Mouse (Mus musculus) CH12.LX (cell line): ENCODE measurements around the gene Grin3a. TPM values are rescaled to one million over a fixed set of nuclear protein-coding genes. Genes with fewer than 3 reads are reported as not detected.
"Not testable (repeated sequence)": the region's sequence is repeated elsewhere in the genome, so short reads cannot be mapped to it uniquely, and the experiment has no call there.

Experiments used
- DNase-seq: peaks from one replicate; pipeline ENCODE4 v3.0.0-alpha.2; 2013; ENCODE audit errors: extremely low read depth
- H3K27ac ChIP-seq: 2 replicates; pipeline ENCODE4 v1.5.1; 2012; ENCODE audit warnings: low read depth, mild to moderate bottlenecking, control low read depth, moderate library complexity; ENCODE audit not compliant: insufficient read depth
- H3K27me3 ChIP-seq: replicated peaks from 2 replicates; pipeline ENCODE3; 2012; ENCODE audit warnings: inconsistent platforms
- H3K36me3 ChIP-seq, 2 experiments: replicated peaks in 1 of 2; 2 replicates each; pipeline versions ENCODE3 to v1.6.1; 2012; ENCODE audit warnings: inconsistent platforms in 1 of 2, low read length in 1 of 2, mild to moderate bottlenecking in 1 of 2, mixed read lengths in 1 of 2, moderate library complexity in 1 of 2; ENCODE audit not compliant: control insufficient read depth in 1 of 2, insufficient read depth in 1 of 2
- H3K4me1 ChIP-seq, 2 experiments: 2 replicates each; pipeline ENCODE4 v1.6.1; 2012; ENCODE audit warnings: inconsistent platforms in 1 of 2, moderate library complexity in 1 of 2; ENCODE audit not compliant: insufficient read depth in 2 of 2, control insufficient read depth in 1 of 2
- H3K4me2 ChIP-seq: 2 replicates; pipeline ENCODE4 v1.6.1; 2012; ENCODE audit warnings: low read depth, mild to moderate bottlenecking, control low read depth; ENCODE audit not compliant: poor library complexity, insufficient read depth, severe bottlenecking
- H3K4me3 ChIP-seq, 3 experiments: fragments of 150-350 bp in 1 of 3; sonication (generic) in 1 of 3; replicated peaks in 1 of 3; 2 replicates each; pipeline versions ENCODE3 to v1.5.1; 2011 to 2012; ENCODE audit warnings: low read depth in 2 of 3, low read length in 2 of 3, mild to moderate bottlenecking in 2 of 3, moderate library complexity in 2 of 3, control low read depth in 1 of 3, improper control_type of control experiment in 1 of 3, inconsistent platforms in 1 of 3, mixed read lengths in 1 of 3; ENCODE audit not compliant: poor library complexity in 1 of 3
- H3K79me2 ChIP-seq: replicated peaks from 2 replicates; pipeline ENCODE4 v1.6.1; 2012; ENCODE audit warnings: mild to moderate bottlenecking, moderate library complexity; ENCODE audit not compliant: control insufficient read depth, poor library complexity, insufficient read depth, severe bottlenecking; ENCODE audit errors: extremely low read depth
- H3K9ac ChIP-seq: 2 replicates; pipeline ENCODE4 v1.6.1; 2012; ENCODE audit warnings: low read depth, mild to moderate bottlenecking, control low read depth, moderate library complexity; ENCODE audit not compliant: insufficient read depth
- H3K9me3 ChIP-seq: replicated peaks from 2 replicates; pipeline ENCODE3; 2012; ENCODE audit warnings: low read length, inconsistent platforms, mixed read lengths
- BHLHE40 ChIP-seq: IDR thresholded peaks from 2 replicates; pipeline ENCODE4 v1.6.1; 2011; ENCODE audit warnings: mild to moderate bottlenecking, low read depth, low read length, improper control_type of control experiment
- CHD1 ChIP-seq: IDR thresholded peaks from 2 replicates; pipeline ENCODE4 v1.6.1; 2012; ENCODE audit warnings: low read depth, low read length, improper control_type of control experiment, inconsistent platforms
- CHD2 ChIP-seq: IDR thresholded peaks from 2 replicates; pipeline ENCODE4 v1.6.1; 2011; ENCODE audit warnings: low read length, improper control_type of control experiment
- HCFC1 ChIP-seq: IDR thresholded peaks from 2 replicates; pipeline ENCODE4 v1.6.1; 2012; ENCODE audit warnings: low read depth, mild to moderate bottlenecking, inconsistent platforms, low read length, improper control_type of control experiment
- IRF4 ChIP-seq: IDR thresholded peaks from 2 replicates; pipeline ENCODE4 v1.6.1; 2014; ENCODE audit warnings: low read depth, mild to moderate bottlenecking, inconsistent platforms, low read length, improper control_type of control experiment
- JUN ChIP-seq: IDR thresholded peaks from 2 replicates; pipeline ENCODE4 v1.6.1; 2011; ENCODE audit warnings: low read depth, mild to moderate bottlenecking, low read length, improper control_type of control experiment, moderate library complexity; ENCODE audit not compliant: insufficient read depth
- MEF2A ChIP-seq: IDR thresholded peaks from 2 replicates; pipeline ENCODE4 v1.6.1; 2014; ENCODE audit warnings: low read depth, mild to moderate bottlenecking, inconsistent platforms, low read length, improper control_type of control experiment, borderline replicate concordance
- MXI1 ChIP-seq: IDR thresholded peaks from 2 replicates; pipeline ENCODE4 v1.6.1; 2011; ENCODE audit warnings: mild to moderate bottlenecking, low read depth, low read length, improper control_type of control experiment
- MYC ChIP-seq: IDR thresholded peaks from 2 replicates; pipeline ENCODE4 v1.6.1; 2011; ENCODE audit warnings: low read depth, mild to moderate bottlenecking, improper control_type of control experiment, low read length
- NELFE ChIP-seq: IDR thresholded peaks from 2 replicates; pipeline ENCODE4 v1.6.1; 2011; ENCODE audit warnings: low read depth, low read length, improper control_type of control experiment
- NRF1 ChIP-seq: IDR thresholded peaks from 2 replicates; pipeline ENCODE4 v1.6.1; 2014; ENCODE audit warnings: low read depth, mild to moderate bottlenecking, inconsistent platforms, low read length, improper control_type of control experiment, moderate library complexity
- POLR2AphosphoS2 ChIP-seq: IDR thresholded peaks from 2 replicates; pipeline ENCODE4 v1.6.1; 2011; ENCODE audit warnings: low read depth, low read length, improper control_type of control experiment
- RAD21 ChIP-seq: IDR thresholded peaks from 2 replicates; pipeline ENCODE4 v1.6.1; 2011; ENCODE audit warnings: low read depth, mild to moderate bottlenecking, low read length, improper control_type of control experiment, moderate library complexity
- RCOR1 ChIP-seq: conservative IDR thresholded peaks from 2 replicates; pipeline ENCODE4 v1.6.1; 2012; ENCODE audit warnings: low read depth, mild to moderate bottlenecking, inconsistent platforms, low read length, improper control_type of control experiment
- TCF12 ChIP-seq: IDR thresholded peaks from 2 replicates; pipeline ENCODE4 v1.6.1; 2014; ENCODE audit warnings: low read depth, mild to moderate bottlenecking, inconsistent platforms, low read length, improper control_type of control experiment
- USF1 ChIP-seq: IDR thresholded peaks from 2 replicates; pipeline ENCODE4 v1.6.1; 2014; ENCODE audit warnings: low read depth, mild to moderate bottlenecking, inconsistent platforms, low read length, improper control_type of control experiment
- USF2 ChIP-seq: conservative IDR thresholded peaks from 2 replicates; pipeline ENCODE4 v1.6.1; 2011; ENCODE audit warnings: low read depth, low read length, improper control_type of control experiment
- ZMIZ1 ChIP-seq: IDR thresholded peaks from 2 replicates; pipeline ENCODE4 v1.6.1; 2012; ENCODE audit warnings: low read depth, mild to moderate bottlenecking, inconsistent platforms, low read length, improper control_type of control experiment
- dilution Hi-C: fragments of 300-500 bp; cut with MboI; formaldehyde crosslinking; loops from 2 replicates; pipeline ENCODE4 v1.14.3; 2020; ENCODE audit warnings: low sequenced_read_pairs; ENCODE audit not compliant: extremely low pct_unique_long_range_greater_than_20kb, extremely low pct_ligation_motif_present
- in situ Hi-C: fragments of 300-500 bp; cut with MboI; formaldehyde crosslinking; loops from 3 replicates; pipeline ENCODE4 v1.14.3; 2019; ENCODE audit warnings: low sequenced_read_pairs, low pct_ligation_motif_present, low pct_unique_long_range_greater_than_20kb, mixed read lengths
- polyA plus RNA-seq: library from polyadenylated mRNA; unstranded; fragments of >175 nt; gene quantifications from 2 replicates; pipeline ENCODE4 v1.2.1, GENCODE M21; 2012; ENCODE audit warnings: low read depth; ENCODE audit not compliant: insufficient read length
- total RNA-seq, 2 experiments: library from RNA; depleted of rRNA; stranded (reverse); fragments of 300-350 nt in 1 of 2; fragments of >200 nt in 1 of 2; gene quantifications; 2 replicates each; pipeline ENCODE4 v1.2.3; 2012 to 2014

Gene Grin3a
- total and polyA plus RNA-seq, 3 experiments, result 0.06 TPM; not detected in 2

DNA sequence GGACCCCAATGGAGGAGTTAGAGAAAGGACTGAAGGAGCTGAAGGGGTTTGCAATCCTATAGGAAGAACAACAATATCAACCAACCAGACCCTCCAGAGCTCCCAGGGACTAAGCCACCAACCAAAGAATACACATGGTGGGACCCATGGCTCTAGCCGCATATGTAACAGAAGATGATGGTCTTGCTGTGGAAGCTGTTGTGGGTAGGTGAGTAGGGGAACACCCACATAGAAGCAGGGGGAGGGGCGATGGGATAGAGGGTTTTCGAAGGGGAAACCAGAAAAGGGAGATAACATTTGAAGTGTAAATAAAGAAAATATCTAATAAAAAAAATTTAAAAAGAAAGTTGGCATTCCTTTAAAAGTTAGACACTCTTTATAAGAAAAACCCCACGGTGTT, 220.6 kb downstream of the Grin3a start:
- peaks cover 0 to 13% of the 10 kb centered on the region in 2 experiments; a peak in 2 of 4 replicates for H3K4me1 ChIP-seq
- H3K79me2 ChIP-seq, H3K4me3 ChIP-seq, H3K36me3 ChIP-seq, H3K4me2 ChIP-seq, dilution Hi-C loops, H3K9ac ChIP-seq, H3K27me3 ChIP-seq, H3K9me3 ChIP-seq, DNase-seq, H3K27ac ChIP-seq: not testable (repeated sequence)
- in situ Hi-C loops, result loop anchor here (10.0 kb wide), 1 partner anchor 60 kb away; no protein-coding TSS in a partner anchor

DNA sequence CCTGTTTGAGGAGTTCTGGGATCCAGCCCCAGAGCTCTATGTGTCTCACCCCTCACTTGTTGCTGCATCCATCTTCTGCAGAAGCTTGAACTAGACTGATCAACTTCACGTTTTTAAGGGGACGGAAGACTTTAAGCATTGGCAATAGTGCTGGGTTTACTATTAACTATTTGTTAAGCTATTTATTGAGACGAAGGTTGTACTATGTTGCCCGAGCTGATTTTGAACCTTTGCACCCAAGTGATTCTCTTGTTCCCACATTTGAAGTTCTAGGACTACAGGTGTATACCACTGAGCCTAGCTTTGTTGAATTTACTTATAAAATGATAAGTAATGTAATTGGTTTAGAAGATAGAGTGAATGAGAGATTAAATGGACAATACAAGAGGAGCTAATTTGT, 221.6 kb downstream of the Grin3a start:
- Histone ChIP-seq H3K9me3 (no peaks in the 10 kb centered on the region), H3K79me2 (no peaks in the 10 kb centered on the region), H3K4me1 (peaks cover 0 to 18% of the 10 kb centered on the region in 2 experiments; a peak in 2 of 4 replicates), H3K27ac (no peak overlapping the region), H3K4me3 (no peak overlapping the region), H3K9ac (no peak overlapping the region), H3K27me3 (no peaks in the 10 kb centered on the region), H3K36me3 (no peaks in the 10 kb centered on the region), H3K4me2 (no peak overlapping the region)
- no peak for DNase-seq
- dilution Hi-C loops, result no loop called here
- in situ Hi-C loops, result loop anchor here (10.0 kb wide), 1 partner anchor 59 kb away; no protein-coding TSS in a partner anchor
- TF ChIP-seq MXI1 (no peak), CHD1 (no peak), ZMIZ1 (no peak), RAD21 (no peak), MYC (no peak), CHD2 (no peak), IRF4 (no peak), USF2 (no peak), RCOR1 (no peak), NELFE (no peak), MEF2A (no peak), POLR2AphosphoS2 (no peak), TCF12 (no peak), NRF1 (no peak), BHLHE40 (no peak), HCFC1 (no peak), USF1 (no peak), JUN (no peak)
